Comparison of ENCODE assay signal across 8 mouse cellular contexts in the genomic region with DNA sequence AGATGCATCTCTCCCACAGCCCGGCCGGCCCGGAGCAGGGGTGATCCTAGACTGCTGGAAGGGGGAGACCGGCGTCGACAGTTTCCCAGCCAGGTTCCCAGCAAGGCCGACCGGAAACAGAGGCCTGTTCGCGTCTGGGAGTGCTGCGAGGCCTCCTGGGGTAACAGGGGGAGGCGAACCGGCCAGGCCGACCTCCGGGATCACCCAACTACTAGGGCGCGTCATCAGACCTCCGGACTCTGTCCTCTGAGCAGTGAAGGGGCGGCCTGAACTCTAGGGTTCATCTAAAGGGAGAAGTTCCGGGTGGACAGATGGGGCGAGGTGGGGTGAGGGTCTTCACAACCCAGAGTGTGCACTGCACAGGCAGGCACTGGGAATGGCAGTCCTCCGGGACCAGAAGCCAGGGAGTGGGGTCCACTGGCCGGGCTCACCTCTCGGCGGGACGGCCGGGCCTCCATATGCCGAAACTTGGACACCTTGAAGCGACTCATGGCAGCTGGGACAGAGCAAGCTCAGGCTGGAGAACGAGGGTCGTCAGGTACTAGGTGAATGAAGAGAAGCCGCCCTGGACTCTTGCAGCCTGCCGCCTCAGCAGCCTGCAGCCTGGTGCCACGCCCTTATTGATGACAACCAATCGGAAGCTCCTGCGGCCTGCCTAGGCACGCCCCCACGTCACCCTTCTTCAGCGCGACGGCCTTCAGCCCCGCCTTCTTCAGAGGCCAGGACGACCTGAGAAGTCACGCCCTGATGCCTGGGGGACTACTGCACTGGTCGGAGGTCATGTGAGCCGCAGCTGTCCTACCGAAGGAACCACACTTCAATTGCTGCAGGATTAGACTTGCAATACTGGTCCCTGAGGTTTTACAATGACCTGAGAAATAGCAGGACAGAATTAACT. TPM values are rescaled to one million over a fixed set of nuclear protein-coding genes. Genes with fewer than 3 reads are reported as not detected.
DNase-seq lines count a peak whose midpoint lies in the region; ATAC-seq lines count a peak whose summit lies in the region.

A gene (minus strand): TSS at position 657 of the 898 bp plus-strand sequence.

- 1% methylated on average over 47 of the region's 47 CpGs for WGBS in heart, embryonic 14.5 days
- under 1% methylated on average over 47 of the region's 47 CpGs for WGBS in liver, embryonic 13.5 days (ENCODE audit: insufficient replicate concordance)
- under 1% methylated on average over 47 of the region's 47 CpGs for WGBS in stomach, embryonic 16.5 days

- H3K4me3 ChIP-seq in heart, embryonic 14.5 days (ENCODE audit: control insufficient read depth in 1 of 2, insufficient read depth in 1 of 2, low read depth in 1 of 2, low read length in 2 of 2): peak within 1 kb of the TSS; percentile 58 to 65
- H3K4me3 ChIP-seq in liver, embryonic 13.5 days (replicated peaks): peak within 1 kb of the TSS; percentile 75
- peak within 1 kb of the TSS; percentile 79 for H3K4me3 ChIP-seq in stomach, embryonic 16.5 days (replicated peaks; ENCODE audit: low read length)

- H3K9me3 ChIP-seq in heart, embryonic 14.5 days (ENCODE audit: control insufficient read depth, low read length): no peaks in the 10 kb centered on the region
- no peaks in the 10 kb centered on the region for H3K9me3 ChIP-seq in liver, embryonic 13.5 days (replicated peaks)
- H3K9me3 ChIP-seq in stomach, embryonic 16.5 days (replicated peaks; ENCODE audit: control insufficient read depth, low read length): no peaks in the 10 kb centered on the region

- ATAC-seq in CD4-positive, CD25-positive, alpha-beta regulatory T cell, adult 4 months: peak; percentile 78
- peak; percentile 88 for ATAC-seq in heart, embryonic 14.5 days (ENCODE audit: insufficient number of reproducible peaks, insufficient read depth, low FRiP score, low read depth)
- peak; percentile 86 for ATAC-seq in liver, embryonic 13.5 days (ENCODE audit: low read depth)
- ATAC-seq in stomach, embryonic 16.5 days (ENCODE audit: insufficient read depth, low FRiP score): peak; percentile 90

- H3K9ac ChIP-seq in heart, embryonic 14.5 days (ENCODE audit: low read length): peak within 1 kb of the TSS; percentile 76
- peak within 1 kb of the TSS; percentile 81 for H3K9ac ChIP-seq in liver, embryonic 13.5 days
- H3K9ac ChIP-seq in stomach, embryonic 16.5 days (ENCODE audit: low read length): peak within 1 kb of the TSS; percentile 84

- peak within 1 kb of the TSS in 1 of 2 experiments; percentile 4; a peak in 1 of 4 replicates for H3K27ac ChIP-seq in heart, embryonic 14.5 days (replicated peaks in 1 of 2; ENCODE audit: control insufficient read depth in 1 of 2, insufficient read depth in 1 of 2, low read depth in 2 of 2, low read length in 2 of 2)
- H3K27ac ChIP-seq in liver, embryonic 13.5 days: peak within 1 kb of the TSS; percentile 63
- H3K27ac ChIP-seq in stomach, embryonic 16.5 days (ENCODE audit: low read length): peak within 1 kb of the TSS; percentile 63

- peaks cover 21% of the 10 kb centered on the region for H3K36me3 ChIP-seq in heart, embryonic 14.5 days (ENCODE audit: control insufficient read depth, insufficient read depth, low read length)
- H3K36me3 ChIP-seq in liver, embryonic 13.5 days: peaks cover 19% of the 10 kb centered on the region
- 0 out of 2 replicates have a peak, but pooled peaks cover 3% of the 10 kb centered on the region for H3K36me3 ChIP-seq in stomach, embryonic 16.5 days (ENCODE audit: control insufficient read depth, insufficient read depth, low read length)

- no peaks in the 10 kb centered on the region for H3K27me3 ChIP-seq in heart, embryonic 14.5 days (ENCODE audit: control insufficient read depth, insufficient read depth, low read length)
- no peaks in the 10 kb centered on the region for H3K27me3 ChIP-seq in liver, embryonic 13.5 days
- H3K27me3 ChIP-seq in stomach, embryonic 16.5 days (ENCODE audit: control insufficient read depth, insufficient read depth, low read length): no peaks in the 10 kb centered on the region

- H3K4me2 ChIP-seq in heart, embryonic 14.5 days (ENCODE audit: low read length): peak within 1 kb of the TSS; percentile 87
- peak within 1 kb of the TSS; percentile 97 for H3K4me2 ChIP-seq in liver, embryonic 13.5 days
- peak within 1 kb of the TSS; percentile 94 for H3K4me2 ChIP-seq in stomach, embryonic 16.5 days (ENCODE audit: low read depth, low read length)

- H3K4me1 ChIP-seq in heart, embryonic 14.5 days (ENCODE audit: control insufficient read depth in 2 of 2, insufficient read depth in 2 of 2, low read length in 2 of 2): peaks cover 6 to 20% of the 10 kb centered on the region in 2 experiments; a peak in 3 of 4 replicates
- H3K4me1 ChIP-seq in liver, embryonic 13.5 days (replicated peaks): peaks cover 60% of the 10 kb centered on the region
- peaks cover 11% of the 10 kb centered on the region for H3K4me1 ChIP-seq in stomach, embryonic 16.5 days (ENCODE audit: control insufficient read depth, insufficient read depth, low read length)

- DNase-seq in c-Kit-negative CD71-positive TER-119-positive erythroid progenitor cells, embryonic 14.5 days (ENCODE audit: low read depth, low spot score): peak; percentile 93
- DNase-seq in fibroblast of lung, adult 2 months (ENCODE audit: low read depth): peak; percentile 76
- peak; percentile 96 for DNase-seq in kidney, postnatal 14 days
- peak; percentile 96 for DNase-seq in liver, embryonic 13.5 days
- peak; percentile 89 for DNase-seq in neural tube, embryonic 10.5 days (ENCODE audit: extremely low spot score, low spot score)

RNA-seq across cellular contexts. Expression of the gene that starts here (rescaled TPM):
- polyA plus RNA-seq in CD4-positive, CD25-positive, alpha-beta regulatory T cell, adult 4 months (2017; shearing (Covaris generic)): 100 to 1,000 TPM; 102 to 174 TPM
- polyA plus RNA-seq in heart, embryonic 14.5 days (2014; fragmentation: Nextera tagmentation; extraction: Ambion mirVana): 11.9 TPM in 2 replicates
- polyA plus RNA-seq in liver, embryonic 13.5 days (2015; fragmentation: Nextera tagmentation; extraction: Ambion mirVana): 7.0 and 9.9 TPM in 2 replicates
- polyA plus RNA-seq in stomach, embryonic 16.5 days (2015; fragmentation: Nextera tagmentation; extraction: Ambion mirVana): 19.7 and 20.6 TPM in 2 replicates
